Mouse (Mus musculus) urinary bladder, postnatal 4 days (tissue): ENCODE results near the gene Tuba8.

Source experiments
- DNase-seq, 2 experiments: peaks; one replicate each; pipeline ENCODE4 v3.0.0; 2021 to 2022; ENCODE audit warnings: low spot score in 2 of 2

Tuba8 gene

DNA sequence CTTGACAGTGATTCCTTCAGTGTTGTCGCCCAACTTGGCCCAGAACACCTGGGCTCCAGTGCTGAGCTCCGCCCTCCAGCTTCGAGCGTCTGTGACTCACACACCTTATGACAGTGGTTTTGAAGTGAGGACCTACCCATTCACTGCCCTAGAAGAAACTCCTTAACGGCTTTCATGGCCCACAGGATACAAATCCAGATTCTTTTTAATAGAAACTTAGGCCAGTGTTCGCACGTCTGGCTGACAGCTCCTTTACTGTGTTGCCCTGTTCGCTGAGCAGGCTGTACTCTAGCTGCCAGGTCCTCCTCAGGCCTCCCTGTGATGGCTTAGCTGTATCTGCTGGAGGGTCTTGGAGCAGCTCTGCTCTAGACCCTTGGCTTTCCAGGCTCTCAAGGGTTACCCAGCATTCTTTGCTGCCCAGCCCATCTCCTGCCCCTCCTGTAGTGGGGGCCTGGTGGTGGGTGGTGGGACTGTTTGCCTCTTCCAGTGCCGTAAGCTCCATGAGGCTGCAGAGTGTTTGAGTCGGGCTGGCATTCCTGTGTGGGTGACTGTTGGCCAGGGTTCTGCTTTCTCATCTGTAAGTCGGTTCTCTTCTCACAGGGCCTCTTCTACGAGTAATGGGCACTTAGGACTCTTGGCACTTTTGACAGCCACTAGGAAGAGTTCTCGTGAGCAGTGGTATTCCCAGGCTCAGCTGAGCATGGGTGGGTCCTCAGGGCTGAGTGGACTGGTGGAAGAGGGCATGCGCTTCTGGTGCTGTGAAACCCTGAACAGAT, 15.4 kb upstream of the Tuba8 start:
- no peak for DNase-seq

DNA sequence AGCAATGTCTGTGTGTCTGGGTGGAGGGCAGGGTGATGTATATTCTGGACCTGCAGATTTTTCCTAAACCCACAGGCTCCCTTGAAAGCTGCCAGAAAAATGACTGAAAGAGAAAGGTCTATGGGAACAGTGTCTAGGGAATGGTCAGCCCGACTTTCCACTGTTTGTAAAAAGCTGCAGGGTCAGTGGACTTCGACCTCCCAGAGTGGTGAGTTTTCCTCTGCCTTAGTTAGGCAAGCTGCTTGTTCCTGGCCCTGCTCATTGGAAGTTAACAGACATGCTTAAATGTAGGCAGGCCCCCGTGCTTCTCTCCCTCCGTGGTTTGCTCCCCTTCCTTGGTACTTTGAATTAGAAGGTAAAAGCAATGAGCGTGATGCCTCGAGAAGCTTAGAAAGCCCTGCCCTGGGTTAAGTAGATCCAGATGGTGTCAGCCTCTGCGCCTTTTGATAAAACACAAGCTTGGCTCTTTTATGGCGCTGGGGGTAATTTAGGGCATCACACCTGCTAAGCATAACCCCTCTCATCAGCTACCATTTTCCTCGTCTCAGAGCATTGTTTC, 12.6 kb upstream of the Tuba8 start:
- no peak for DNase-seq

DNA sequence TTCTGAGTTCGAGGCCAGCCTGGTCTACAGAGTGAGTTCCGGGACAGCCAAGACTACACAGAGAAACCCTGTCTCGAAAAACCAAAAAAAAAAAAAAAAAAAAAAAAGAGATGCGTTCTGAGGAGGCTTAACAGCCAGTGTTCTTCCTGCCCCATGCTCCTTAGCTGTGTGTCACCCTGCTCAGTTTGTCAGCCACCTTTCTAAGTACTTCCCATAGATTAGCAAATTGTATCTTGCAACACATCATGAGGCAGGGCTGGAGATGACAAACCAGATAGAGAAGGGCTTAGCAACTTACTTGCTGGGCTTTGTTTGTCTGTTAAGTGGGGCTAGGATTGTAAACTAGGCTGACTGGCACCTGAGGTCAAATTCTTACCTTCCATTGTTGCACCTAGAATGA, 10.0 kb upstream of the Tuba8 start:
- no peak for DNase-seq

GRCm38 (mm10) chr6:121202026-121202425, 8.5 kb upstream of the Tuba8 start:
- DNase-seq, result no peak

GRCm38 (mm10) chr6:121206481-121206880, 4.0 kb upstream of the Tuba8 start:
- no peak for DNase-seq

DNA sequence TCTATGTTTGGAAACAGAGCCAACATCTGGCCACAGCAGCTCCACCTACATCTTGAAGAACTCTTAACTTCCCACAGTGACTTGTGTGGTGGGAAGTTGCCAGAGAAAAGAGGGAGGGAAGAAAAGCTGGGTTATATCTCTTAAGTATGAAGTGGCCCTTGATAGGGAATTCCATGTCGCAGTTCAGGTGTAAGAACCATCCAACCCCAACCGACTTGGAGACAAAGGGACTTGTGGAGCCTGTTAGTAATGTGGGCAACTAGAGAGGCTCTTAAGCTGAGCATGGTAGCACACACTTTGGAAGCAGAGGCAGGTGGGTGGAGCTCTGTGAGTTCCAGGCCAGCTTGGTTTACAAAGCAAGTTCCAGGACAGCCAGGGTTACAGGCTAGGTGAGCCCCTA, 912 bp upstream of the Tuba8 start:
- DNase-seq, result no peak

DNA sequence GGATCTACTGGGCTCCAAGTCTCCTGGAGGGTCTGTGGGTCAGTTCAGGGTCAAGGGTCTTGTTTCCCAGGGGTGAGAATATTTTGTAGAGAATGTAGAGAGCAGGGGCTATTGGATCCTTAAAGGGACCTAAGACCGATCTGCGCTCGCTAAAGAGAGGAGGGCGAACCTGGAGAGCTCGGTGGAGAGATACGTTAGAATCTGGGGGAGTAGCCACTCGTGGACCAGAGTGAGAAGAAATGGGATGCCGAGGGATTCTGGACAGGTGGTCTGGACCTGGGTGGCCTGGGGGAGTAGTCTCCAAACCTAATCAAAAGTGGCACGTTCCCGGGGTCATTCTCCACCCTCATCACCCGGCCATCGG, 412 bp downstream of the Tuba8 start:
- DNase-seq, result no peak

DNA sequence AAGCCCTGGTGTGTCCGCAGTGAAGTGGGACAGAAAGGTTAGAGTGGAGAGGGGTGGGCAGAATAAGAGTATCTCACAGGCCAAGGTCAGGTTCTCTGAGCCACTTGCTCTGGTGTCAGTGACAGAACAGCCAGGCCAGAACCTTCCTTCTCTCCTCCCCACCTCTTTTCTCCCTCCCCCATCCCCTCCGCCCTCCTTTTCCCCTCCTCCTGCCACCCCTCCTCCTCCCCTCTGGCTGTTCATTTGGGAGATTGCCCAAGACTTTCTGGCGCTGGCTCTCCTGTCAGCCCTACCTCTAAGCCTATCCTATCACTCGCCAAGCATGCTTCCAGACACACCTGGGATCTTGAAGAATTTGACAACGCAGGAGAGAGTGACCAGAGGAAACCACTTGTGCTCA, 1.2 kb downstream of the Tuba8 start:
- no peak for DNase-seq

DNA sequence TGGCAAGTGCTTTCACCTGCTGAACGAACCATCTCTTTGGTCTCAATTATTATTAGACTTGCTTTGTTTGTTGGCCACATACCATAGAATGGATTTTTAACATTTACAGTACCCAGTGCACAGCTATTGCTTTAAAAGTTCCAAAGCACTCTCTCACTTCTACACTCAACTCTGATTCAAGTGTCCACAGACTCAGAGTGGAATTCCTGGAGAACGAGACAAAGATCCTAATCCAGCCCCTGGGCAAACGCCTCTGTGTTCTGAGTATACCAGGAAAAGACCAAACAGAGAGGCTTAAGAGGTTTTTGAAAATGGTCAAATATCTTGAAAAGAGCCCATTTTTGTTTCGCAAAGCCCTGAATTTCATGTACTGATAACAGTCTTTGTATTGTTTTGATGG, 2.5 kb downstream of the Tuba8 start:
- DNase-seq, result no peak

- DNase-seq, result no peak
These were observed 3.7 kb downstream of the Tuba8 start for GRCm38 (mm10) chr6:121214221-121214620.

GRCm38 (mm10) chr6:121214667-121215330, 4.3 kb downstream of the Tuba8 start:
- no peak for DNase-seq

DNA sequence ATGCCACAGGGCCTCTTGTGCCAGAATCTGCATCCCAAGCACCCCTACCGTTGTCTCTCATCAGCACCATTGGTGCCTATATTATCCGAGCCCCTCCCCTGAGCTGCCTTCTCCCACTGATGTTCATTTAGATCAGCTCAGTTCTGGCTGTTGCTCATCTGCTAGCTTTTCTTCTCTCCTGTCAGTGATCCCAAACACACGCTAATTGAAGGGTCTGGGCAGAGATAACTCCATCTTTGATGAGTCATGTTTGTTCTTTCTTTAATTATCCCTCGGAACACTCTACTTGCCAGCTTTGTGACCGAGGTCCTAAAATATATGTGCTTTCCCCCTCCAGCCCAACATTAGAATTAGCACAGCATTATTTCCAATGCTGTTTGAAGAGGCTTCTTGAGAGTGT, 4.8 kb downstream of the Tuba8 start:
- DNase-seq, result no peak

DNA sequence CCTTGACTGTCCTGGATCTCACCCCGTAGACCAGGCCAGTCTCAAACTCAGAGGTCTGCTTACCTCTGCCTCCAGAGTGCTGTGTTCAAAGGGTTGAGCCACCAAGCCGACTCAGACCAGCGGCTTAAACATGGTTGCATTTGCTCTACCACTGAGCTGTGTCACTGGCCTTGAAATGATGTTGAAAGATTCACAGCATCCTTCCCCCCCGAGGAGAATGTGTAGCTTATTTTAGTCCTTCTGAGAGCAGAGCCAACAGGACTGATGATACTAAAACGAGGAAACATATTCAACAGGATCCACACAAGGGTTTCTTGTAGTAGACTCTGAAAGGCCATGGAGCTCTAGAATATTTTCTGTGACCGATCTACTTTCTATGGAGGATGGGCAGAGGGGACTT, 5.4 kb downstream of the Tuba8 start:
- DNase-seq, result no peak

DNA sequence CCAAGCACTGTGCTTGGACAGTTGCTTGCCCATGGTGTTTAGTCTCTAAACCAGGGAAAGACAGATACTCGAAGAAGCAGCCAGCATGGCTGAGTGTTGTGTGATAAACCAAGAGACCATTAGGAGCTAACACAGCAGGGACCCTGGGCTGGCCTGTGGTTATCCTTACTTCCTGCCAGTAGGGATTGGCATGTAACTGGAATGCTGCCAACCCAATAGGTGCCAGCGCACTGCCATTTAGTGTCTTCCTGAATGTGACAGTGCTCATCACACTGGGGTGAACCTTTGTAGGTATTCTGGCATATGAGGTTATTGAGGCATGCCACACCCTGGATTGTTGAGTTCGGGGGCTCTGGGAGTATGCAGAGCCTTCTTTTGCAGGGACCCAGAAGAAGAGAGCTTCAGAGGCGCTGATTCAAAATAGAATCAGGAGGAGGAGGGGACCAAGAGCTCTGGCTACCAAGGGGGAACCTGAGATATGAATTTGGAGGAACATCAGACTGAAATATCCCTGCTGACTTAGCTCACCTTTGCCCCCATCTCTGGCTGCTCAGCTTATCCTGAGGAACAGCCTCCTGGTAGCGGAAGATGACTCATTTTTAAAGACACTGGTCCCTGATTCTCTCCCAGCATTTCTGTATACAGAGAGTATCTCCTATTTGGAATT, 6.2 kb downstream of the Tuba8 start:
- no peak for DNase-seq

DNA sequence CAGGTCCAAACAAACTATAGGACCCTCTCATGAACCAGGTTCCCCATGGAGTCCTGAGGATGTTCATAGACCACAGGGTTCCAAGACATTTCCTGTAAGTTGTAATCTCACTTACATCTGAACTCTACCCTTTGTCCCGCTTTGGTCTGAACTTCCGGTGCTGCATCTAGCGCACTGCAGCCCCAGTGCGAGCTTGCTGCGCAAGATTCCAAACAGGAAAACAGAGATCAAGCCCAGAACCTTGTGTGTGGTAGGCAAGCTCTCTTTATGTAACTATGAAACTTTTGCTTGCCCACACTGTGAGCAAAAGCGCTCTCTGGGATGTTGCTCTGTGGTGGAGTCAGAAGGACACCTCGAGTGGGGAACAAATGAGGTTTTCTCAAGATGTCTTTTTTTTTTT, 7.5 kb downstream of the Tuba8 start:
- no peak for DNase-seq

GRCm38 (mm10) chr6:121219406-121219805, 8.9 kb downstream of the Tuba8 start:
- no peak for DNase-seq

DNA sequence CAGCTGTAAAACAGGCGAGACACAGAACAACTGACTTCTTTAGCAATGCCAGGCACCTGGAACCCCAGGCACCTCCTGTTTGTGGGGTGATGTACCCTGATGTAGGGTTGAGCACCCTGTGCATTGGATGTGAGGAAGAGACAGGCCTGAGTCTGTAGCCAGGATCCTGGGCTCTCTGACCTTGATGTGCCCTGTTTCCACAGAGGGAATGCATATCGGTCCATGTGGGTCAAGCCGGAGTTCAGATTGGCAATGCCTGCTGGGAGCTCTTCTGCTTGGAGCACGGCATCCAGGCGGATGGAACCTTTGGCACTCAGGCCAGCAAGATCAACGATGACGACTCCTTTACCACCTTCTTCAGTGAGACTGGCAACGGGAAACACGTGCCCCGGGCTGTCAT, 9.7 kb downstream of the Tuba8 start:
- no peak for DNase-seq

GRCm38 (mm10) chr6:121221876-121222597, 11.5 kb downstream of the Tuba8 start:
- no peak for DNase-seq

GRCm38 (mm10) chr6:121223001-121223400, 12.5 kb downstream of the Tuba8 start:
- DNase-seq, result no peak

- DNase-seq, result no peak
These were observed 13.6 kb downstream of the Tuba8 start for GRCm38 (mm10) chr6:121224067-121224466.

DNA sequence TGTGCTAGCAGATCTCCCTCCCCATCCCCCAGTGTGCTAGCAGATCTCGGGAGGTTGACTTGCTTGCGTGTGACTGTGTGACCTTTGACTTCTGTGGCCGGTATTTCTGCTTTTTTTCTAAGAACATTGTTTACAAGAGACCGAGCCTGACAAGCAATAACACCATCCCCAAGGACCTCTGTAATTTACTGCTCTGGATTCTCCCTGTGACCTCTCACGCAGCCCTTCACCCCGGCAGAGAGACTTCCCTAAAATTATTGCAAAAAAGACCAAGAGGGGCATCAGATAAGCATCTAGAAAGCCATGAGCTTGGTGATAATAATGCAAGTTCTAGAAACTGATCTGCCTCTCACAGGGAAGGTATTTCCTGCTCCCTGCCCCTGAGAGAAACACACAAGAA, 14.5 kb downstream of the Tuba8 start:
- DNase-seq, result no peak

DNA sequence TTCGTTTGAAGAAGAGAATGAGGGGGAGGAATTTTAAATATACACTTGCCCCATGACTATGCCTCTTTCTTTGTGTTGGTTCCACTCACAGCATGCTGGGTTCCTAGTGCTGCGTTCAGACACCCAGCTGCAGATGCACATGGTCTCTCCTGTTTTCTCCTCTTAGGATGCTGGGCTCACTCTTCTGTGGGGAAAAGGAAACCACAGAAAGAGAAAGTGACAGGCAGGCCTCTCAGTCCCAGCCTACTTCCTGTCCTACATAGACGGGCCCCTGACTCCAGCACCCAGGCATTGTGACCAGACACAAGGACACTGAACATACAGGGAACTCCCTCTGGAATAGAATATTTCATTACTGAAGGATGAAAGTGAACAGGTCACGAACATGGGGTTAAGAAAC, 15.5 kb downstream of the Tuba8 start:
- DNase-seq, result no peak
